Mouse (Mus musculus): ENCODE data around the gene Prnp.

Gene Prnp

GRCm38 (mm10) chr2:131909683-131910572 is at the start of gene Prnp, which contains the start of gene Prn:
TSS of gene Prnp (plus strand) at chr2:131909928.
TSS of gene Prn (plus strand) at chr2:131909957.
- DNase-seq (ENCODE audit: low read depth, low spot score), result peak; percentile 90

- DNase-seq (ENCODE audit: low read depth, low spot score), result no peak
Measured at GRCm38 (mm10) chr2:131862617-131863275, 47.0 kb upstream of the Prnp start.

- peak; percentile 63 for DNase-seq (ENCODE audit: low read depth, low spot score)
Measured at GRCm38 (mm10) chr2:131863472-131863871, 46.3 kb upstream of the Prnp start.

GRCm38 (mm10) chr2:131864262-131864796 is 45.4 kb upstream of the Prnp start:
- DNase-seq (ENCODE audit: low read depth, low spot score), result no peak

- DNase-seq (ENCODE audit: low read depth, low spot score), result no peak
Measured at GRCm38 (mm10) chr2:131866676-131867075, 43.1 kb upstream of the Prnp start.

- no peak for DNase-seq (ENCODE audit: low read depth, low spot score)
Measured at GRCm38 (mm10) chr2:131868983-131869382, 40.7 kb upstream of the Prnp start.

GRCm38 (mm10) chr2:131873376-131873775 is 36.4 kb upstream of the Prnp start:
- DNase-seq (ENCODE audit: low read depth, low spot score), result no peak

- DNase-seq (ENCODE audit: low read depth, low spot score), result no peak
Measured at GRCm38 (mm10) chr2:131876551-131877265, 33.0 kb upstream of the Prnp start.

GRCm38 (mm10) chr2:131881766-131882165 is 28.0 kb upstream of the Prnp start:
- DNase-seq (ENCODE audit: low read depth, low spot score), result no peak

GRCm38 (mm10) chr2:131883136-131883535 is 26.6 kb upstream of the Prnp start:
- DNase-seq (ENCODE audit: low read depth, low spot score), result peak; percentile 82

GRCm38 (mm10) chr2:131886503-131887160 is 23.1 kb upstream of the Prnp start:
- DNase-seq (ENCODE audit: low read depth, low spot score), result no peak

- DNase-seq (ENCODE audit: low read depth, low spot score), result no peak
Measured at GRCm38 (mm10) chr2:131888233-131888632, 21.5 kb upstream of the Prnp start.

GRCm38 (mm10) chr2:131892534-131892933 is 17.2 kb upstream of the Prnp start:
- DNase-seq (ENCODE audit: low read depth, low spot score), result no peak

GRCm38 (mm10) chr2:131895106-131895505 is 14.6 kb upstream of the Prnp start:
- no peak for DNase-seq (ENCODE audit: low read depth, low spot score)

GRCm38 (mm10) chr2:131896011-131896410 is 13.7 kb upstream of the Prnp start:
- DNase-seq (ENCODE audit: low read depth, low spot score), result no peak

GRCm38 (mm10) chr2:131897336-131898109 is 12.2 kb upstream of the Prnp start:
- DNase-seq (ENCODE audit: low read depth, low spot score), result no peak

GRCm38 (mm10) chr2:131902423-131902822 is 7.3 kb upstream of the Prnp start:
- DNase-seq (ENCODE audit: low read depth, low spot score), result no peak

GRCm38 (mm10) chr2:131902867-131903266 is 6.9 kb upstream of the Prnp start:
- no peak for DNase-seq (ENCODE audit: low read depth, low spot score)

- DNase-seq (ENCODE audit: low read depth, low spot score), result no peak
Measured at GRCm38 (mm10) chr2:131905025-131905424, 4.7 kb upstream of the Prnp start.

- DNase-seq (ENCODE audit: low read depth, low spot score), result no peak
Measured at GRCm38 (mm10) chr2:131905776-131906175, 4.0 kb upstream of the Prnp start.

GRCm38 (mm10) chr2:131906266-131906665 is 3.5 kb upstream of the Prnp start:
- no peak for DNase-seq (ENCODE audit: low read depth, low spot score)
